Mouse (Mus musculus) CD4-positive, CD25-positive, alpha-beta regulatory T cell, adult 4 months (primary cell): ENCODE results near the gene Osbpl6. TPM values are rescaled to one million over a fixed set of nuclear protein-coding genes. Genes with fewer than 3 reads are reported as not detected.

Experiments used
- polyA plus RNA-seq, 2 experiments: library from polyadenylated mRNA; unstranded; fragments of 100-300 nt; shearing (Covaris generic); gene quantifications; one replicate each; pipeline ENCODE4 v1.2.1; 2017

Osbpl6 gene
- polyA plus RNA-seq, 2 experiments from 2014 or later, result 0.24 to 0.27 TPM

Other genes with a start within 250 kb of the Osbpl6 start
- gene Pde11a, start 67.7 kb upstream of the Osbpl6 start, polyA plus RNA-seq, result 1 to 10 TPM; 5.8 to 6.1 TPM
- gene Cyct, start 46.1 kb upstream of the Osbpl6 start, polyA plus RNA-seq, result not detected
- 10 to 100 TPM in 1 of 2 experiments, 1 to 10 TPM in 1; 4.7 to 15.8 TPM for gene Rbm45, start 36.5 kb upstream of the Osbpl6 start, polyA plus RNA-seq
- 10 to 100 TPM in 1 of 2 experiments, 1 to 10 TPM in 1; 9.3 to 11.3 TPM for gene Prkra, start 241.5 kb downstream of the Osbpl6 start, polyA plus RNA-seq
- gene Pjvk, start 242.0 kb downstream of the Osbpl6 start, polyA plus RNA-seq, result not detected